Mouse (Mus musculus): ENCODE data around the gene Nup107. TPM values are rescaled to one million over a fixed set of nuclear protein-coding genes. Genes with fewer than 3 reads are reported as not detected.

The Nup107 gene
- polyA plus RNA-seq, 1 experiment from 2014 or later, result 35.6 TPM

GRCm38 (mm10) chr10:117783786-117784420 lies 8.6 kb downstream of the Nup107 start:
- peaks cover 69% of the 10 kb centered on the region for H3K36me3 ChIP-seq
- no peak overlapping the region for H3K27ac ChIP-seq
- ATAC-seq (replicated peaks; ENCODE audit: insufficient number of reproducible peaks, insufficient read depth, low FRiP score, low read depth), result no peak
- H3K9ac ChIP-seq, result no peak overlapping the region
- WGBS, result 93% methylated on average over 13 of the region's 13 CpGs
- H3K4me2 ChIP-seq, result no peak overlapping the region
- H3K4me1 ChIP-seq (replicated peaks), result no peaks in the 10 kb centered on the region
- H3K27me3 ChIP-seq, result no peaks in the 10 kb centered on the region
- no peaks in the 10 kb centered on the region for H3K9me3 ChIP-seq (replicated peaks)
- H3K4me3 ChIP-seq, result no peak overlapping the region

DNA sequence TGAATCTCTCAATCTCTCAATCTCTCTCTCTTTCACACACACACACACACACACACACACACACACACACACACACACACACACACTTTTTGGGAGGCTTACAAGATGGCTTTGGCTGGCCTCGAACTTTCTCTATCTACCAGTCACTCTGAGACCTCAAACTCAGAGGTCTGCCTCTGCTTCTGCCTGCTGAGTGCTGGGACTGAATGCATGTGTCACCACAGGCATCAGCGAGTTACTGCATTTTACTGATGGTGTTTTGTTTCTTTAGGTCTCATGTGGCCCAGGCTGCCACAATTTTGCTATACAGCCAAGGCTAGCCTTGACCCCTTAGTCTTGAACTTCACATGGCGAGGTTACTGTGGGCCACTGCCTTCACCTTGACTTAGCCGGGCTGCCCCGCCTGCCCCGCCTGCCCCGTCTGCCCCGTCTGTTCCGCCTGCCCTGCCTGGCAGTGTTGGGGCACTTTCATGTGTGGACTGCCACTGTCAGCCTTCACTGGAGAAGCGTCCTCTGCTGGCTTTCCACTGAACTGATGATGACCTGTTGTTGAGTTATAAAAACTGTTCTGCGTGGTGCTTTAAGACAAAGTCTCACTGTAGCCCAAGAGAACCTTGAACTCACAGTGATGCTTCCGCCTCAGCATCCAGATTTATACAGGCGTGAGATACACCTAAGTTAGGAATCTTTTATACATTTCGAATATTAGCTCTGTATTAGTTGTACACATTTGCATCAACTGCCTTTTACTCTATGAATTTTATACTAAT lies 9.8 kb downstream of the Nup107 start:
- no peaks in the 10 kb centered on the region for H3K27me3 ChIP-seq
- 90% methylated on average over 14 of the region's 14 CpGs for WGBS
- H3K9me3 ChIP-seq (replicated peaks), result no peaks in the 10 kb centered on the region
- no peak overlapping the region for H3K27ac ChIP-seq
- ATAC-seq (replicated peaks; ENCODE audit: insufficient number of reproducible peaks, insufficient read depth, low FRiP score, low read depth), result no peak
- peaks cover 76% of the 10 kb centered on the region for H3K36me3 ChIP-seq
- no peak overlapping the region for H3K4me2 ChIP-seq
- no peaks in the 10 kb centered on the region for H3K4me1 ChIP-seq (replicated peaks)
- no peak overlapping the region for H3K9ac ChIP-seq
- no peak overlapping the region for H3K4me3 ChIP-seq

DNA sequence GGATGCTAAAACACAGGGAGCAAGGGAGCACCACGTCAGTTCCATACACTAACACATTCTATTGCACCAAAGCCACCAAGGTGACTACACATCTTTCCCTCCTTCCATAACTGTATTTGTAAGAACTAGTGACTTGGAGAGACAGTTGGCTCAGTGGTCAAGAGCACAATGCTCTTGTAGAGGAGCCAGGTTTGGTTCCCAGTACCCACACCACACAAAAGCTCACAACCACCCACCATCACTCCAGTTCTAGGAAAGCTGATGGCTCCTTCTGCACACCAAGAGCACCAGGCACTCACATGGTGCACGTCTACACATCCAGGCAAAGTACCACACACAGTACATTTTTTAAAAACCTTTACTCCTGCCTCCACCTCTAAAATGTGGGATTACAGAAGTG lies 10.4 kb downstream of the Nup107 start:
- Histone ChIP-seq H3K27me3 (no peaks in the 10 kb centered on the region), H3K9me3 (replicated peaks) (no peaks in the 10 kb centered on the region), H3K36me3 (peaks cover 74% of the 10 kb centered on the region), H3K4me1 (replicated peaks) (no peaks in the 10 kb centered on the region), H3K27ac (no peak overlapping the region), H3K9ac (no peak overlapping the region), H3K4me2 (no peak overlapping the region), H3K4me3 (no peak overlapping the region)
- ATAC-seq (replicated peaks; ENCODE audit: insufficient number of reproducible peaks, insufficient read depth, low FRiP score, low read depth), result no peak
- WGBS, result 92% methylated on average over 2 of the region's 2 CpGs

DNA sequence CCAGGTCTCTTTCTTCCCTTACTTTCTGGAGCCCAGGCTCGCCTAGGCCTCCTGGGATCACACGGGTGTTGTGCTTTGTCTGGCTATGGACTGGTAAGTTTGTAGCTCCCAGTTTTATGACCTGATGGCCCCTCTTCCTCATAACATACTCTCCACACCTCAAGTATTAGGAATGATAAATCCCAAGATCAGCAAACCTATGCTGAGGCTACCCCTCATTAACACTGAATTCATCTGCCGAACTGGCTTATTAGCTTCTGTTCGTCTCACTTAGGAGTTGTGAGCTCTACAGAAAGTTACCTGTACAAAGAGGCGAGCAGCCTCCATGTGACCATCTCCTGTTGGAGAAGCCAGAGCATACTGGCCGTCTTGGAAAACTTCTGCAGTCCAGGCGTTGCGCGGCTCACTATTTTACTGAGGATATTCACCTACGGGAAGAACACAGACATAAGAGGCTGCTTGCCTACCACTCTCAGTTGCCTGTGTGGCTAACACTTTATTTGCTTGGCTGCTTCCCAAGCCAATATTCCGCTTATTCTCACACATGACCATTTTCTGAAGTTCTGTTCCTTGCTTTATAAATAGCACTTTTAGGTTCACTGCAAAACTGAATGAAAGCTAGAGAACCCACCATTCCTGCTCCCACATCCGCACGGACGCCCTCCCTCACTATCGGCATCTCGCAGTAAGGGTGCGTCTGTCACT lies 11.3 kb downstream of the Nup107 start:
- Histone ChIP-seq H3K9me3 (replicated peaks) (no peaks in the 10 kb centered on the region), H3K4me3 (no peak overlapping the region), H3K4me2 (no peak overlapping the region), H3K9ac (no peak overlapping the region), H3K27ac (no peak overlapping the region), H3K27me3 (no peaks in the 10 kb centered on the region), H3K4me1 (replicated peaks) (no peaks in the 10 kb centered on the region), H3K36me3 (peaks cover 68% of the 10 kb centered on the region)
- 92% methylated on average over 17 of the region's 17 CpGs for WGBS
- ATAC-seq (replicated peaks; ENCODE audit: insufficient number of reproducible peaks, insufficient read depth, low FRiP score, low read depth), result no peak

- no peaks in the 10 kb centered on the region for H3K27me3 ChIP-seq
- H3K27ac ChIP-seq, result no peak overlapping the region
- no peak overlapping the region for H3K9ac ChIP-seq
- H3K4me3 ChIP-seq, result no peak overlapping the region
- ATAC-seq (replicated peaks; ENCODE audit: insufficient number of reproducible peaks, insufficient read depth, low FRiP score, low read depth), result no peak
- 94% methylated on average over 6 of the region's 6 CpGs for WGBS
- no peak overlapping the region for H3K4me2 ChIP-seq
- no peaks in the 10 kb centered on the region for H3K4me1 ChIP-seq (replicated peaks)
- H3K36me3 ChIP-seq, result peaks cover 71% of the 10 kb centered on the region
- H3K9me3 ChIP-seq (replicated peaks), result no peaks in the 10 kb centered on the region
Observed at GRCm38 (mm10) chr10:117780306-117780911, 12.1 kb downstream of the Nup107 start.

GRCm38 (mm10) chr10:117779581-117780305 lies 12.8 kb downstream of the Nup107 start:
- Histone ChIP-seq H3K36me3 (peaks cover 71% of the 10 kb centered on the region), H3K4me2 (no peak overlapping the region), H3K27ac (no peak overlapping the region), H3K9ac (no peak overlapping the region), H3K4me1 (replicated peaks) (no peaks in the 10 kb centered on the region), H3K4me3 (no peak overlapping the region), H3K27me3 (no peaks in the 10 kb centered on the region), H3K9me3 (replicated peaks) (no peaks in the 10 kb centered on the region)
- 90% methylated on average over 8 of the region's 8 CpGs for WGBS
- no peak for ATAC-seq (replicated peaks; ENCODE audit: insufficient number of reproducible peaks, insufficient read depth, low FRiP score, low read depth)

GRCm38 (mm10) chr10:117778951-117779350 lies 13.6 kb downstream of the Nup107 start:
- H3K9me3 ChIP-seq (replicated peaks), result no peaks in the 10 kb centered on the region
- H3K27me3 ChIP-seq, result no peaks in the 10 kb centered on the region
- H3K4me3 ChIP-seq, result no peak overlapping the region
- H3K27ac ChIP-seq, result no peak overlapping the region
- H3K4me2 ChIP-seq, result no peak overlapping the region
- 74% methylated on average over 4 of the region's 4 CpGs for WGBS
- peaks cover 77% of the 10 kb centered on the region for H3K36me3 ChIP-seq
- ATAC-seq (replicated peaks; ENCODE audit: insufficient number of reproducible peaks, insufficient read depth, low FRiP score, low read depth), result no peak
- H3K4me1 ChIP-seq (replicated peaks), result no peaks in the 10 kb centered on the region
- no peak overlapping the region for H3K9ac ChIP-seq

- H3K9ac ChIP-seq, result no peak overlapping the region
- H3K36me3 ChIP-seq, result peaks cover 75% of the 10 kb centered on the region
- H3K27ac ChIP-seq, result no peak overlapping the region
- no peak overlapping the region for H3K4me3 ChIP-seq
- no peaks in the 10 kb centered on the region for H3K4me1 ChIP-seq (replicated peaks)
- no peaks in the 10 kb centered on the region for H3K9me3 ChIP-seq (replicated peaks)
- no peak for ATAC-seq (replicated peaks; ENCODE audit: insufficient number of reproducible peaks, insufficient read depth, low FRiP score, low read depth)
- no peak overlapping the region for H3K4me2 ChIP-seq
- WGBS, result 90% methylated on average over 12 of the region's 12 CpGs
- no peaks in the 10 kb centered on the region for H3K27me3 ChIP-seq
Observed at GRCm38 (mm10) chr10:117778328-117778910, 14.1 kb downstream of the Nup107 start.

DNA sequence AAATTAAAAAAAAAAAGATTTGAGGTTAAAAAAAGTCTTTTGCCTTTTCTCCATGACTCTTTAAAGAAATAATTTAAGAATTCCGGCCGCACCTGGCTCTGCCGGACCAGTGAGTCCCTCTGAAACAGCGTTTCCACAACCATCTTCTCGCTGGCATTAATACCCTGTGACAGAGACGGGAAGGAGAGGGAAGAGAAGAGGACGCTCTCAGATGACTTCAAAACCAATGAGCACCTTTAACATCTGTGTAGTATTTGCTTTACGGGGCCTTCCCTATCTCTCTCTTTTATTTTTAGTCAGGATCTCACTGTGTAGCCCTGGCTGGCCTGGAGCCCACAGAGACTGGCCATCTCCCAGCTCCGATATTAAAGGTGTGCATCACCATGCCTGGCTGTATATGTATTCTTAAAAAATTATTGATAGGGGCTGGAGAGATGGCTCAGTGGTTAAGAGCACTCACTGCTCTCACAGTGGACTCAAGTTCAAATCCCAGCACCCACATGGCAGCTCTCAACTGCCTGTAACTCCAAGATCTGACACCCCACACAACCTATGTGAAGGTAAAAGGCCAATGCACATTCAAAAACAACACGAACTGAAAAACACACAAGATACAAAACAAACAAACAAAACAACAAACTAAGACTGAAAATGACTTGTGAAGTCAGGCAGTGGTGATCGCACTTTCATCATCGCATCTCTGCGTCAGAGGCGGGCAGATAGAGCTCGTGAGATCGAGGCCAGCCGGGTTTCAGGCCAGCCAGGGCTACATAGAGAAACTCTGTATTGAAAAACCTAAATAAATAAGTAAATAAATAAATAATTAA lies 14.8 kb downstream of the Nup107 start:
- WGBS, result 89% methylated on average over 17 of the region's 17 CpGs
- no peak for ATAC-seq (replicated peaks; ENCODE audit: insufficient number of reproducible peaks, insufficient read depth, low FRiP score, low read depth)
- H3K9ac ChIP-seq, result no peak overlapping the region

GRCm38 (mm10) chr10:117777103-117777470 lies 15.4 kb downstream of the Nup107 start:
- 95% methylated on average over 3 of the region's 3 CpGs for WGBS

More for the DNA sequence above, 14.8 kb downstream of the Nup107 start:
- H3K4me1 ChIP-seq (replicated peaks), result no peaks in the 10 kb centered on the region
- no peak overlapping the region for H3K27ac ChIP-seq
- H3K4me2 ChIP-seq, result no peak overlapping the region
- H3K36me3 ChIP-seq, result peaks cover 76% of the 10 kb centered on the region
- no peak overlapping the region for H3K4me3 ChIP-seq
- no peaks in the 10 kb centered on the region for H3K27me3 ChIP-seq
- H3K9me3 ChIP-seq (replicated peaks), result no peaks in the 10 kb centered on the region

More at GRCm38 (mm10) chr10:117777103-117777470, 15.4 kb downstream of the Nup107 start:
- no peak overlapping the region for H3K4me3 ChIP-seq
- H3K9me3 ChIP-seq (replicated peaks), result no peaks in the 10 kb centered on the region
- no peak overlapping the region for H3K9ac ChIP-seq
- H3K27ac ChIP-seq, result no peak overlapping the region
- no peaks in the 10 kb centered on the region for H3K4me1 ChIP-seq (replicated peaks)
- ATAC-seq (replicated peaks; ENCODE audit: insufficient number of reproducible peaks, insufficient read depth, low FRiP score, low read depth), result no peak
- no peak overlapping the region for H3K4me2 ChIP-seq
- H3K36me3 ChIP-seq, result peaks cover 79% of the 10 kb centered on the region
- no peaks in the 10 kb centered on the region for H3K27me3 ChIP-seq

All from heart, embryonic 15.5 days (tissue).